In the genomic region with DNA sequence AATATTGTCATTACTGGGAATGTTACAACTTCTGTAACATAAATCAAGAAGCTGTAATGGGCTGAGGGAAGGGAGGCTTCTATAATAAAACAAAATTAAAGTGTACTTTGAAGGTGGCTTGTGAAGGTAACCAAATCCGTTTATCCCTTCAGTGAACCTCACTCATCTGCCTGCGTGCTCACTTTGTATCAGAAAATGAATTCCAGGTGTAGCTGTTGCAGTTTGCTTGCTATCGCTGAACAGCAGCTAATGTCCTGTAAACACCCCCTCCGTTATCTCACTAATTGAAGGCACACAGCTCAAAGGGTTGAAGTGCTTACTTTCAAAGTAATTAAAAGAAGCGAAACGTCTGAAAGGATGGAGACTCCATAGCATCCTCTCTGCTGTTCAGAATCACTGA, we compare ENCODE assay signal across 18 mouse cellular contexts.
"Had no signal": no experiment of that assay in that cellular context is flagged by ENCODE, and none has a peak within 500 bp of the region (broad histone marks: within the 10 kb centered on the region; RNA-seq: fewer than 3 reads in every experiment).

No protein-coding gene starts in this region.

- H3K4me2 ChIP-seq: limb, embryonic 13.5 days; liver, embryonic 12.5 days; liver, embryonic 15.5 days; lung, embryonic 15.5 days; midbrain, embryonic 11.5 days; stomach, embryonic 15.5 days had no signal

- DNase-seq: kidney, adult 2 months; kidney, postnatal 10 days; layer of hippocampus, adult 9-11 months; liver; lung, adult 18-20 months; lung, postnatal 10 days; lung, postnatal 36 days; midbrain, embryonic 14.5 days; thymus, postnatal 25 days had no signal

- H3K4me3 ChIP-seq: layer of hippocampus, adult 2 months; limb, embryonic 10.5 days; limb, embryonic 13.5 days; liver, embryonic 12.5 days; liver, embryonic 15.5 days; lung, embryonic 15.5 days; megakaryocyte, embryonic 14.5 days; stomach, embryonic 15.5 days had no signal

- H3K4me1 ChIP-seq: liver, embryonic 12.5 days; liver, embryonic 15.5 days; lung, embryonic 15.5 days; megakaryocyte, embryonic 14.5 days; stomach, embryonic 15.5 days had no signal

- H3K9me3 ChIP-seq: limb, embryonic 10.5 days; limb, embryonic 13.5 days; liver, embryonic 12.5 days; liver, embryonic 15.5 days; lung, embryonic 15.5 days; stomach, embryonic 15.5 days had no signal

- H3K27me3 ChIP-seq: limb, embryonic 13.5 days; liver, embryonic 12.5 days; liver, embryonic 15.5 days; lung, embryonic 15.5 days; megakaryocyte, embryonic 14.5 days; stomach, embryonic 15.5 days had no signal

- H3K9ac ChIP-seq: limb, embryonic 13.5 days; liver, embryonic 12.5 days; liver, embryonic 15.5 days; lung, embryonic 15.5 days; stomach, embryonic 15.5 days had no signal

- H3K27ac ChIP-seq: layer of hippocampus, adult 2 months; limb, embryonic 10.5 days; limb, embryonic 13.5 days; liver, embryonic 12.5 days; liver, embryonic 15.5 days; lung, embryonic 15.5 days; stomach, embryonic 15.5 days had no signal

- H3K36me3 ChIP-seq: limb, embryonic 10.5 days; limb, embryonic 13.5 days; liver, embryonic 12.5 days; liver, embryonic 15.5 days; lung, embryonic 15.5 days; stomach, embryonic 15.5 days had no signal

- ATAC-seq: liver, embryonic 12.5 days had no signal
